Mouse (Mus musculus): Measurements from ENCODE around the gene Sdf4. TPM values are rescaled to one million over a fixed set of nuclear protein-coding genes. Genes with fewer than 3 reads are reported as not detected.

Sdf4 gene
- total RNA-seq, 2 experiments from 2014 or later, result 16.7 to 101 TPM

DNA sequence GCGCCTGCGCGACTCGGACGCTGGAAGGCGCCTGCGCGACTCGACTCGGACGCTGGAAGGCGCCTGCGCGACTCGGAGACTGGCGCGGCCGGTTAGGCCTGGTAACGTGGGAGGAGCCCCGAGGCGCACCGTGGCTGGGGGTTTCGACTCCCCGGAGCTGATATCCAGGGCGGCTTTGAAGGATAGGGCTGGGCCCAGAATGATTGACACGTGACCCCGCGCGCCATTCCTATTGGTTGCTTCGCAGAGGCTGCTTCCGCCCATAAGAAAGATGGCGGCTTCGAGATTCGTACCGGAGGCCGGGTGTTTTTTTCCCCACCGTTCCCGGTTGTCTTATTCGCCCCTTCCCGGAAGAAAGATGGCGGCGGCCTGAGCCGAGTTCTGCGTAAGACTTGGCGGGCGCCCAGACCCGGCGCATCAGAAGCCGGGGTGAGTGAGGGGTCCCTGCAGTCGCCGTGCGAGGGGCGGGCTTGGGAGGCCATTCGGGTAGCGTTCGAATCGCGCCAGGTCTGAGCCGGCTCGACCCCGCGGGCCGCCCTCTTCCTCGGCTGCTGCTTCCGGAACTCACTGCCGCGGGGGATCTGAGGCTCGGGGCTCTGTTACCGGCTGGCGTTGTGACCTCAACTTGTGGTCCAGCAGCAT lies 355 bp downstream of the Sdf4 start:
- ATAC-seq (replicated peaks; ENCODE audit: low FRiP score, poor library complexity, severe bottlenecking), result peak; percentile 83

DNA sequence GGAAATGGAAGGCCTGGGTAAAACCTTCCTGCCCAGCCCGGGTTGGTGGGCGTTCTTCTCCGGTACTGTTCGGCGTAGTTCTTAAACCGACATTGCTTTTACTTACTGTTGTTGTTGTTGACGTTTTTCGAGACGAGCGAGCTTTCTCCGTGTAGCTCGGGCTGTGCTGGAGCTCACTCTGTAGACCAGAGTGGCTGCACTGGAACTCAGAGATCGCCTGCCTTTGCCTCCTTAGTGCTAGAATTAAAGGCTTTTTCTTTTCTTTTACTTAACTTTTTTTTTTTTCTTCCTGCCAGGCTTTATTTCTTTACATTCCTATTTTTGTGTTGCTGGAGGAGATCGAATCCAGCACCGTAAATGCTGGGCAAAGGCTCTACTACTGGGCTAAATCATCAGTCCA lies 934 bp downstream of the Sdf4 start:
- 0 out of 2 replicates have a peak, but pooled peaks have one; percentile 8 for ATAC-seq (replicated peaks; ENCODE audit: low FRiP score, poor library complexity, severe bottlenecking)

DNA sequence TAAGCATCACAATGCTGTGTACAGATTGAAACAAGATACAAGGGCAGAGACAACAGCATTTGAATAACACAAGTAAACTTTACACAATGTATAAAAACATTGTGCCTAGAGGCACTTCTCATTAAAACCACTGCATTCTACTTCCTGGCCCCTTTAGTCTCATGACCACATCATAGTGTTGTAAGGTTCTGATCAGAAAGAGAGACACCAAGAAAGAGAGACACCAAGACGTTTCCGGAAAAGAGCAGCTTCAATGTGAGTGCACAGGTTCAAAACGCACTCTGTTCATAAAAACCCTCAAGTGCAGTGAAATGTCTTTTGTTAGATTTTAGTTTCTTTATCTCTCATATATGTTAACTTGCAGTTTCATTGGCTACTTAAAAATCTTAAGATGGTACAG lies 11.4 kb downstream of the Sdf4 start:
- no peak for ATAC-seq (replicated peaks; ENCODE audit: low FRiP score, poor library complexity, severe bottlenecking)

DNA sequence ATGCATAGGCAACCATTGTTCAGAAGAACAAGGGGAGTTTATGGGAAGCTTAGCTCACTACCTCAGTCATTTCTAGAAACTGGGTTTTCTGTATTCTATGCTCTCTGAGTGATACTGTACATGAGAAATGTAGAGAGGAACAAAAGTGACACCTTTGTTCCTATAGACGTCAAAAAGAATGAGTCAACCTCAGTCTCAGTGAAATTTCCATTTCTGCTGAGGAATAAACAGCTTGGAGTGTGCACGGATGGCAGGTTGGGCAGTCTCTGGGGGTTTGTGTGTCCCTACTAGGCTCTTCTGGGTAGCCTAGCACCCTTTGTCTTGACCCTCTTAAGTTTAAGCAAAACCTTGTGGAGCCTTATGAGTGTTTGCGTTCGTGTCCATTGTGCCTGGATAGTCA lies 15.7 kb downstream of the Sdf4 start:
- ATAC-seq (replicated peaks; ENCODE audit: low FRiP score, poor library complexity, severe bottlenecking), result no peak

DNA sequence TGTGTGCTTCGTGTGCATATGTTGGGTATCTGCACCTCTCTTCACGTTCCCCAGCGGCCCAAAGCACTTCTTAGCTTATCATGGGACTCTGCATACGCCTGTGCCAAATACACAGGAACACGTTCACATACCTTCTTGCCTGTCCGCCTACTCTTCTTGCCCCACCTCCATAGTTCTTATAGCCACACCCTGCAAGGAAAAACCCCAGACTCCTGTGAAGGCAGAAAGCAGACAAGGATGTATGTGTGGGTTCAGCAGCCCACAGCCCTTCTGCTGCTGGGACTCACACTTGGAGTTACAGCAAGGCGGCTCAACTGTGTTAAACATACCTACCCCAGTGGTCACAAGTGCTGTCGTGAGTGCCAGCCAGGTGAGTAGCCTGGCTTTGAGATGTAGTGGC lies 21.0 kb downstream of the Sdf4 start, which contains the start of gene Tnfrsf4:
Gene Tnfrsf4 (plus strand): TSS at position 207 of the 400 bp plus-strand sequence.
- no peak for ATAC-seq (replicated peaks; ENCODE audit: low FRiP score, poor library complexity, severe bottlenecking)

DNA sequence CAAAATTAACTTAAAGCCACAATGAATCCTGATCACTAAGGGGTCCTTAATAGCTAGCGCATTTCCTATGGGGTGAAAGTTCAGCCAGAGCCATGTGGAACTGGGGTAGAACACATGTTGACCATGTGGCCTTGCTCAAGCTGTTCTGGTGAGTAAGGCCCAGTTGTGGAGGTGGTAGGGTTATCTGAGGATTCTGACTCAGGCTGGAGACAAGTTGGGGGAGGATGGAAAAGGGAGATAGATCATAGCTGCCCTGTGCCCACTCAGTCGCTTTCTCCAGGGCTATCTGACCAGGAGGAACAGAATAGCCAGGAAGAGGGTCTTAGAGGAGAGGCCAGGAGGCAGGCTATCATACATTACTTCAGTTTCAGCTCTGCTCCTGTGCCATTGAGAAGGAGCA lies 21.8 kb downstream of the Sdf4 start:
- no peak for ATAC-seq (replicated peaks; ENCODE audit: low FRiP score, poor library complexity, severe bottlenecking)

DNA sequence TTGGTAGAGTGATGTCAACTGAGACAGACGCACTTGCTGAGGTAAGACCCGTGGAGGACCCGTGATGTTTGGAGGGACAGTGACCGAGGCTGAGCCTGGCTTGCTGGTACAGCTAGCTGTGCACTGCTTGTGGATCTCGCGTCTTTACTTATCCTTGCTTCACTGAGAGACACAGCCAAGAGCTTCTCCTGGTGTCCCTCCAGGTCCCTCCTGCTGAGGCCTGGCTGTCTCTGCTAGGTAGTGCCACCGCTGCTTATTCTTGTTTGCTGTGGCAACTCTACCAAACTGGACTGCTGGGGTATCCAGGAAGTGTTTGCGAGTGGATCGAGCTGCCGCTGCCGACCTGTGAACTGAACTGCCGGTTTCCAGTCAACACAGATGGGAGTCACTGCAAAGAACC lies 27.1 kb downstream of the Sdf4 start:
- ATAC-seq (replicated peaks; ENCODE audit: low FRiP score, poor library complexity, severe bottlenecking), result no peak

DNA sequence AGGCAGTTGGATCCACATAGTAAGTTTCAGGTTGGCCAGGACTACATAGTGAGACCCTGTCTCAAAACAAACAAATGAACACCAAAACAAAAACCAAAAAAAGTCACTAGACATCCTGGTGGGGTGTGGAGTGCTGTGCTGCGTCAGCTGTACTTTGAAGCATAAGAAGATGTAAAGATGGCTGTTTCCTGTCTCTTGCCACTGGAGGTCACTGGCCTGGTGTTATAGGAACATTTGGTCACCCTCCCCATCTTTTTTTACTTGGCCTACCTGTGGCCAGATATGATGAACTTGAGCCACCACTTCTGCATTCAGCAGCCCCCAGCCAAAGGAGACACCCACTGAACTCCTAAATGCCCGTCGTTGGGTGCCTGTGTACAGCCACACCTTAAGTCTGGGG lies 28.7 kb downstream of the Sdf4 start:
- no peak for ATAC-seq (replicated peaks; ENCODE audit: low FRiP score, poor library complexity, severe bottlenecking)

DNA sequence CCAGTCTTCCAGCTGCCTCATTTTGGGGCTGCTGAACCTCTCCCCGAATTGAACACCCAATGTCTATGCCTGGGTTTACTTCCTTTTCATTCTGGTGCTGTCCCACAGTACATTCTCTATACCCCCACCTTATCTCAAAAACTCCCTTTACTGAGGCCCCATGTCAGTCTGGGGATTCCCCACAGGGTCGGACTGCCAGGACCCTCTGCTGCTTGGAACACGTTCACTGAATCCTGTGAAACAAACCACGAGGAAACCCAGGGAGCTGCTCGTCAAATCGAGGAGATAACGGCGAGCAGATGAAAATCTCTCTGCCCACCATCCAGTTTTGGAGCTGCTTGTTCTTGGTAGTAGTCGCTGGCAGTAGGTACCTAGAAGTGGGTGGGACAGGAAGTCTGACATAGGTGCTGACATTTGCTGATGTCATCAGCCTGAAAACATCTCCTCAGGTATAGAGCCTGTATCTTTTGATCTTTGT lies 29.3 kb downstream of the Sdf4 start:
- no peak for ATAC-seq (replicated peaks; ENCODE audit: low FRiP score, poor library complexity, severe bottlenecking)

DNA sequence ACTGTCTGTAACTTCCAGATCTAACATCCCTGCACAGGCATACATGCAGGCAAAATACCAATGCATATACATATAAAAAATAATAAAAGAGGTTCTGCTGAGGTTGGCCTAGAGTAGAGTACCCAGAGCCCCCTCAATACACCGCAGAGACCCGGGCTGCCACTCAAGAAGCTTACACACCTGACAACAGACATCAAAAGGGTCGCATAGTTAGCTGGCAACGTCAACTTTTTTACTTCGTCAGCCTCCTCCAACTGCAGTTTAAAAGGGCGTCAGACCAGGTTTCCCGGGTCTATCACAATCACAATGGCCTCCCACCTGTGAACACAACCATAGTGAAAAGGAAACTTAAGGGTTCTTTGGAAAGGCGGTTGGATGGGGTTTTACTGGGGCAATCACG lies 30.8 kb downstream of the Sdf4 start:
- ATAC-seq (replicated peaks; ENCODE audit: low FRiP score, poor library complexity, severe bottlenecking), result no peak

DNA sequence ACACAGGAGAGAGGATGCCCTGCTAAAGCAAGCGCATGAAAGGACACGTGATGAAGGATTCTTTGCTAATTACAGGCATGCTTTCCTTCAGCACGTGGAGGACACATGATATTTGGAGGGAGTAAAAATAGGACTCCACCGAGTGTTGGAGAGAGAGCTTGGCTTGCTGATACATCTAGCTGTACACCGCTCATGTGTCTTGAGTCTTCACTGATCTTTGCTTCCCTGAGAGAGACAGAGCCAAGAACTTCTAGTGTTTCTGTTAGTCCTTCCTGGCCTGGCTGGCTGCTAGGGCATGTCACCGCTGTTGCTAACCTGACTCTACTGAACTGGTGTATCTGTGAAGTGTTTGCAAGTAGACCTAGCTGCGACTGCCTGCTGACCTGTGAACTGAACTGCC lies 31.5 kb downstream of the Sdf4 start:
- no peak for ATAC-seq (replicated peaks; ENCODE audit: low FRiP score, poor library complexity, severe bottlenecking)

DNA sequence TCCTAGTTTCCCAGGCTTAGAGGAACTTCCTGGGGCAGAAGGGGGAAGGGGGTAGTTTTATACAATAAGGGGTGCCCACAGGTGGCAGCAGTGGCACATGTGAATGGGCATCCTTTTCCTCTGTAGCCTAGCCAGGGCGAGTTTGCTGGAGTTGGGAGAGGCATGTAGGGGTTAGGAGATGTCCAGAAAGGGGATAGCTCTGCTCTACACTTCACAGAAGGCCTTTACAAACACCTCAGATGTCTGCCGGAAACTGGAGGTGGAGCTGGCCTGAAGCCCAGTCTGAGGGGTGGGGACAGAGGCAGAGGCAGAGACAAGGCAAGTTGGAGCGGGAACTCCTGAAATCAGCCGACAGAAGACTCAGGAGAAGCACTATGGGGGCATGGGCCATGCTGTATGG lies 33.3 kb downstream of the Sdf4 start, which contains the start of gene Tnfrsf18:
Gene Tnfrsf18 (plus strand): TSS at position 152 of the 400 bp plus-strand sequence.
- 0 out of 2 replicates have a peak, but pooled peaks have one; percentile 19 for ATAC-seq (replicated peaks; ENCODE audit: low FRiP score, poor library complexity, severe bottlenecking)

DNA sequence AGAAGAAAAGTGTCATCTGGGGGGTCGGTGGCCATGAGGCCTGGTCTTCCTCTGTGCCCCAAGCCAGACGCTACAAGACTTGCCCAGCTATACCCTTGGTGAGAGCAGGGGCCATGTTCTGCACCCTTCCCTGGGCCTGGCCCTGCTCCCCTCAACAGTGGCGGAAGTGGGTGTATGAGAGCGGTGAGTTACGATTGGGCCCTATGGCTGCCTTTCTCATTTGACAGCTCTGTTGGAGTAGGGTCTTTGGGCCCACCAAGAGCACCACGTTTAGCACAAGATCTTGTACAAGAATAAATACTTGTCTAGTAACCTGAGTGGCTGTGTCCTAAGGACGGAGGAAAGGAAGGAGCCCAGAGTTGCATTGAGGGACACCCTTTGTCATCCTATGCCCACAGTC lies 35.9 kb downstream of the Sdf4 start:
- no peak for ATAC-seq (replicated peaks; ENCODE audit: low FRiP score, poor library complexity, severe bottlenecking)

DNA sequence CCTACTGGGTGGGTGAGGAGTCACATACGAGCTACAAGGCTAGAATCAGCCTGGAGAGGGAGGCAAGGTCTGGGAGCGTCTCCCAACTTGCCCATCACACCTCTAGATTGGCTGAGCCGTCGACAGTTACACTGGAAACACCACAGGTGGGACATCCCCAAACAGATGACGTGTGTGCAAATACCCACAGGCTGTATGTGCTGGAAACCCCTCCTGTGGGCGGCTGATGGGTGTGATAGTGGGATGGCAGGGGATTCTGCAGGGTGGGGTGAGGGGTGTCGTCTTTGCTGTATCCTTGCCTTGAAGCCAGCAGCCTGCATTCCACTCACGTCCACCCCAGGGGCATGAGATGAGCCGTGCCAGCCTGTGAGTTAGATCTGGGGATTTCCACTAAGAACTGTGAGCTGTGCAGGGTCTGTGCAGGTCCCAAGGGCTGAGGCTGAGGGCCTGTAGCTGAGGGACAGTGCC lies 38.0 kb downstream of the Sdf4 start:
- no peak for ATAC-seq (replicated peaks; ENCODE audit: low FRiP score, poor library complexity, severe bottlenecking)

DNA sequence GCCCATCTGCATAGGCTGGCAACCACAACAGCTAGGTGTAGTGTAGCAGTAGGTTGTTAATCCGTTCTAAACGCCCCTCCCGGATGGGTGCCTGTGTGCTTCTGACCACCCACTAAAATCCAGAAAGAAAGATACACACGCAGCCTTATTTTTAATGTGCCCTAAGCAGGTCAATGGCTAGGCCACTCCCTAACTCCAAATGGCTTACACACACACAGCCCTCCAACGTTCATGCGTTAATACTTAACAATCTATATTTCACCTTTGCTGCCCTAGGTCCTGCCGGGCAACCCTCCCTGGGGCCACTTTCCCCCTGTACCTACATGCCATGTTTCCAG lies 38.6 kb downstream of the Sdf4 start:
- ATAC-seq (replicated peaks; ENCODE audit: low FRiP score, poor library complexity, severe bottlenecking), result no peak

DNA sequence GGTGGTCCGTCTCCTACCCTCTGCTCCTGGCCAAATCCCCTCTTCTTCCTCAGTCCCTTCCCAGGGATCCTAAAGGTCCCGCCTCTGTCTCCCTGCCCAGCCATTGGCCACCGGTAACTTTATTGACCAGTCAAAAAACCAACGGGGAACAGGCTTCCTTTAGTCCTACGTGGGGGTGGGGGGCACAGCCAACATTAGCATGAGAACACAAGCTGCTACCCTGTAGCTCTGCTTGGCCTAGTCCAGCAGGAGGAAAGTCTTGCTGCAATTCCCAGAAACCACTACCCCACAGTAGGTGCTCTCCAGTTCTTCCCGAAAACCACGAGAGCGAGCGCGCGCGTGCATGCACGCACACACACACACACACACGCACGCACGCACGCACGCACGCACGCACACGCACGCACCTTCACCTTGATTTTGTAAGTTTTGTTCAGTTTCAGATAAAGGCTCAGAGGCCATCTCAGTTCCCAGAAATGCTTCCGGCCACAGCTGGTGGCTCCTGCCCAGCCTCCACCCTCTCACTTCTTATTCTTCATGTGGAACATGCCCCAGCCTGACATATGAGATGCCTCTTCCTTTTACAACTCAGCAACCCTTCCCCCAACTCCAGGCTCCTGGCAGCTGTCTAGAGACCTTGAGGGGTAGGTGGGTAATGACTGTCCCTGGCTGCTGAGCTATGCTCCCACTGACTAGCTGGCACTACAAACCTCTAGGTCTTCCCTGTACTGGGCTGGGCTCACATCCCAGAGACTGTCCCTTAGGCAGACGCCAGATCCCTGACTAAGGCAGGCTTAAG lies 39.1 kb downstream of the Sdf4 start:
- no peak for ATAC-seq (replicated peaks; ENCODE audit: low FRiP score, poor library complexity, severe bottlenecking)

DNA sequence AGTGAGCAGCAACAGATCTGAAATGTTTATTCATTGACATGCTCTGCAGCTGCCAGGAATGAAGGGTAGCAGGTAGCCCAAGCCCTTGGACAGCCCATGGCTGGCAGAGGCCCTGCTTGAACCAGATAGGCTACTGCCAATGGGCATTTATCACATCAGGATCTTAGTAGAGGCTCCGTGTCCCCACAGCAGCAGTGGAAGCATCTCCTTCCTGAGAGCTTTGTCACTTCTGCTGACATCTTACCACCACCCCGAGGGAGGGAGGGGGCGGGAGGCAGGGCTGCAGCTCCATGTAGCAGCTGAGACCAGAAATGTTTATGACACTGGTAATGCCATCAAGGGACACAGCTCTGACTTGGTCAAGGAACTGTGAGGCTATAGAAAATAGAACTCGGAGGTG lies 40.2 kb downstream of the Sdf4 start:
- no peak for ATAC-seq (replicated peaks; ENCODE audit: low FRiP score, poor library complexity, severe bottlenecking)

DNA sequence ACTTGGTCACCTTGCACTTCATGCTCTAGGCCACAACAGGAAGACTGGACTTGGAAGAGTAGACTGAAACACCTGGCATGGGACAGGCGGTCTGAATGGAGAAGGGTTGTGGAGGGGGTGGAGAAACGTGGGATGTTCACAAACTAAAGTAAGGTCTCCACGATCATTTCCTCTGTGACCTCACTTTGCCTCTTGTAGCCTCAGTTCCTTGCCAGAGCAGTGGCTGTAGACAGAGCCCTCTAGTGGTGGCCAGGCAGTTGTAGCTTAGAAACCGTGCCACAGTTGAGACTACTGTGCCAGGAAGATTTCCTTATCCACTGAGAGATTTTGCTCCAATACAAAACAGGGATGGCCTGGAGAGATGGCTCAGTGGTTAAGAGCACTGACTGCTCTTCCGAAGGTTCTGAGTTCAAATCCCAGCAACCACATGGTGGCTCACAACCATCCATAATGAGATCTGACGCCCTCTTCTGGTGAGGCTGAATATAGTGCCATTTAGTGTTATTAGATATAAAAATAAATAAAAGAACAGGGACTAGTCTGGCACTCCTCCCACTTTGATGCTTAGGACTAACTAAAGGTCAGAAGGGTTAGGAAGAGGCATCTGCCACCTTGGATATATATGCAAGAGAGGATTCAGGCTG lies 40.9 kb downstream of the Sdf4 start:
- ATAC-seq (replicated peaks; ENCODE audit: low FRiP score, poor library complexity, severe bottlenecking), result peak; percentile 82

DNA sequence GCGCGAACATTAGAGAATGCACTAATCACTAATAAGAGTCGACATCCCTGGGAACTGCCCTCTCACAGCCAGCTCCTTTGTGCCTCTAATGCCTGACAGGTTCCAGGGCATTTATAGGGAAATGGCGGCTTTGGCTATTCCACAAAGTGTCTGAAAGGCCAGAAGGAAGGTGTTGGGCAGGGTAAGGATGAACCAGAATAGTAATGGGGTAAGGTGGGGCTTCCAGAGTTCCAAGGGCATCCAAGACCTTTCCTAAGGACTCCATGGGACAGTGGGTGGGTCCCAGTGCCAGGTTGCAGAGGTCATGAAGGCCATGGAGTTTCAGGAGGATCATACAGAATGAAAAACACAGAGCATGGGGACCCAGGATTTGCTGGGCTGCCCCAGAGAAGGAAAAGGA lies 41.6 kb downstream of the Sdf4 start:
- no peak for ATAC-seq (replicated peaks; ENCODE audit: low FRiP score, poor library complexity, severe bottlenecking)

DNA sequence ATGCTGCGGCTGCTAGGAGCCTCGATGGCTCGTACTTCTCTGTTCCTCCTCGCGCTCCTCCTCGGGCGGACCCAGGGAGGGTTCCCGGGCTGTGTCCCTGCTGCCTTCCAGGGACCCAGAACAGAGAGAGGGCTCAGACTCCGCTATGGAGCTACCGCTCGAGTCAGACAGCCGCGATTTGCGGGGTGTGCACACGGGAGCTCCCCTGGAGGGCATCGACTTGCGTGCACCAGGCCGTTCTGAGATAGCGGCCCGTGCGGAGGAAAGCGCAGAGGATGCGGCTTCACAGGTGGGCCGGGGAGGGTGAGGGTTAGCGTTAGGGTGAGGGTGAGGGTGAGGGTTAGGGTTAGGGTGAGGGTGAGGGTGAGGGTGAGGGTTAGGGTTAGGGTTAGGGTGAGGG lies 42.2 kb downstream of the Sdf4 start:
- no peak for ATAC-seq (replicated peaks; ENCODE audit: low FRiP score, poor library complexity, severe bottlenecking)

DNA sequence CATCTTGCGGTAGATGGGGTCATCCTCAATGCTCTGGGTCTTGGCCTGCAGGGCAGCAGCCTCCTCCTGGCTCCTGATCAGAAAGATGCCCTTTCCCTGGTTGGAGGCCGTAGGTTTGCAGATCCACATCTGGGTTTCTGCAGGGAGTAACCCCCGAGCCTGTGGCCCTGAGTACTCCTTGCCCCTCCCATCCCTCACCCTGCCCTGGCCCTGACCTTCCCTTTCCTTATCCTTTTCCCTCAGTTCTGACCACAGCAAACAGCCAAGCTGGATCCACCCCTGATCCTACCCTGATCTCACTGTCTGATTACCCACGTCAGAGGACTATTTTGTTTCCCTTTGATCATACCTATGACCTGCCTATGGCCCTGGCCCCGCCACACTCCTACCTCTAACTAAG lies 52.1 kb downstream of the Sdf4 start:
- ATAC-seq (replicated peaks; ENCODE audit: low FRiP score, poor library complexity, severe bottlenecking), result no peak
